Mouse (Mus musculus) intestine, embryonic 16.5 days (tissue): Measurements from ENCODE around the gene Defb23. TPM values are rescaled to one million over a fixed set of nuclear protein-coding genes. Genes with fewer than 3 reads are reported as not detected.
"Not testable (repeated sequence)": the region's sequence is repeated elsewhere in the genome, so short reads cannot be mapped to it uniquely, and the experiment has no call there.

Source experiments
- ATAC-seq: fragments of 200-750 bp; cut with Nextera tagmentation; 2 replicates; pipeline ENCODE4 v1.8.0; 2017; ENCODE audit warnings: moderate TSS enrichment, moderate library complexity
- H3K27ac ChIP-seq: fragments of 300-500 bp; sonication (generic); 2 replicates; pipeline ENCODE4 v1.5.1; 2014; ENCODE audit warnings: mild to moderate bottlenecking, low read length
- H3K27me3 ChIP-seq: fragments of 300-500 bp; sonication (generic); replicated peaks from 2 replicates; pipeline ENCODE4 v1.6.1; 2014; ENCODE audit warnings: low read length, control low read depth, mixed read lengths; ENCODE audit not compliant: control insufficient read depth, insufficient read depth
- H3K36me3 ChIP-seq: fragments of 300-500 bp; sonication (generic); 2 replicates; pipeline ENCODE4 v1.6.1; 2014; ENCODE audit warnings: low read length, control low read depth; ENCODE audit not compliant: control insufficient read depth, insufficient read depth
- H3K4me1 ChIP-seq: fragments of 300-500 bp; sonication (generic); 2 replicates; pipeline ENCODE4 v1.6.1; 2014; ENCODE audit warnings: low read length, control low read depth, mixed read lengths; ENCODE audit not compliant: control insufficient read depth, insufficient read depth
- H3K4me2 ChIP-seq: fragments of 300-500 bp; sonication (generic); 2 replicates; pipeline ENCODE4 v1.6.1; 2014; ENCODE audit warnings: low read depth, low read length, control low read depth
- H3K4me3 ChIP-seq: fragments of 300-500 bp; sonication (generic); 2 replicates; pipeline ENCODE4 v1.5.1; 2014; ENCODE audit warnings: mild to moderate bottlenecking, low read length
- H3K9ac ChIP-seq: fragments of 300-500 bp; sonication (generic); 2 replicates; pipeline ENCODE4 v1.6.1; 2014; ENCODE audit warnings: low read depth, low read length
- H3K9me3 ChIP-seq: fragments of 300-500 bp; sonication (generic); 2 replicates; pipeline ENCODE4 v1.6.1; 2016; ENCODE audit warnings: low read length, control low read depth; ENCODE audit not compliant: control insufficient read depth
- WGBS: fragments of 180-500 bp; shearing (Covaris S2); extraction: QIAGEN DNeasy Blood & Tissue Kit; methylation state at CpG from one replicate; pipeline ENCODE4 v1.1.7; 2014; 5-methylcytosine and 5-hydroxymethylcytosine counted together
- polyA plus RNA-seq: library from polyadenylated mRNA; unstranded; fragments of >200 nt; fragmentation: Nextera tagmentation; extraction: Ambion mirVana; gene quantifications from 2 replicates; pipeline ENCODE4 v1.2.1, GENCODE M21; 2015

The Defb23 gene
- polyA plus RNA-seq, 1 experiment from 2014 or later: not detected

DNA sequence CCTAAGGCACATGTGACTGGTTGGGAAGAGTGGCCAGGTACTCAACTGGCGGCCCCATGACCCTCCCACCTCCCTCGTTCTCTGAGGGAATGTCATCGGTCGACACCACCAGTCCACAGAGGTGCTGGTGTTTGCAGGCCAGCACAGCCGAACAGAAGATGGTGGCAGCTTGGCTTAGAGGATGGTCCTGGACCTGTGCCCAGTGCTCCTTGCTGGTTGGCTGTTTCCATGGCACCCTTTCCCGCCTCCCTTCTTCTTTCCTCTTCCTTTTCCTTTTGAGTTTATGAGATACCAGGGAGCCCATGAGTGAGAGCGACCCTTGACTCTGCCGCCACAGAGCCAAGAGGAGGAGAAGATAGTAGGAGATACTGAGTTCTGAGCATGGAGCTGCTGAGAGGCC, 21.1 kb downstream of the Defb23 start:
- Histone ChIP-seq H3K4me2 (no peak overlapping the region), H3K27ac (no peak overlapping the region), H3K36me3 (no peaks in the 10 kb centered on the region), H3K4me3 (no peak overlapping the region), H3K4me1 (no peaks in the 10 kb centered on the region), H3K9ac (no peak overlapping the region), H3K27me3 (no peaks in the 10 kb centered on the region), H3K9me3 (no peaks in the 10 kb centered on the region)
- WGBS: 84% methylated on average over 8 of the region's 8 CpGs
- no peak for ATAC-seq

DNA sequence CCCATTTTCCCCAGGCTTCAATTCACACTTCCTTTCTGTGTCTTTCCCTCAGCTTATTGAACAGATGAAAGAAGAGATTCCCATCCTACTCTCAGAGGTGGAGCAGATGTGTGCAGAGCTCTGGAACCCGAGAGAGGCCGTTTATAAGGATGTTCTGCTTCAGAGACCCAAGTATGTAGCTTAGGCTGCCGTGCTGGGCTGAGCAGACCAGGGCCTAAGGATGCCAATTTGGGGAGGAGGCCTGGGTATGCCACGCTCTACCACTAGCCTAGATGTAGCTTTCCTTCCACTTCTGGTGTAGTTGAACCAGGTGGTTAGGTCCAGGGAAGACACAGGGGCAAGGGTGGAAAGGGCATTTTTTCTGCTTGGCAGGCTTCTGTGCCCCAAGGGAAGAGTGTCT, 22.1 kb downstream of the Defb23 start:
- H3K27ac ChIP-seq: no peak overlapping the region
- H3K9ac ChIP-seq: no peak overlapping the region
- no peak overlapping the region for H3K4me3 ChIP-seq
- no peaks in the 10 kb centered on the region for H3K36me3 ChIP-seq
- H3K4me1 ChIP-seq: peaks cover 1% of the 10 kb centered on the region; the same call in 1 of the 2 replicates
- no peak for ATAC-seq
- H3K4me2 ChIP-seq: no peak overlapping the region
- no peaks in the 10 kb centered on the region for H3K9me3 ChIP-seq
- no peaks in the 10 kb centered on the region for H3K27me3 ChIP-seq
- 82% methylated on average over 4 of the region's 4 CpGs for WGBS

DNA sequence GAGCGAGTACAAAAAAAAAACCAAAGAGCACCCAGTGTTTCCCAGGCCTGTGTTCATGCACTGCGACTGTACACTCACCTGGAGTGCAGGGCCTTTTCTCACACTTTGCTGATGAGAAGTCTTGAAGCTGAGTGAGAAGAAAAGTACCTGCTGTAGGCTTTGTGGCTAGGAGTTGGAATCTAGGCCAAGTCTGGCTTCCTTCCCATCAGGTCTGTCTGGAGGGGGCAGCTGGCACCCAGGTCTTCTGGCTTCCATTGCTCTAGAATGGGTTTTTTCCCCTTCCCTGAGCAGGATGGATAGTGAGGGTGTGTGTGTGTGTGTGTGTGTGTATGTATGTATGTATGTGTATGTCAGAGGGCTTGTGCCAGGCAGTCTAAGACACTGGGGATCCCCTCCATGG, 24.6 kb downstream of the Defb23 start:
- Histone ChIP-seq H3K27me3 (no peaks in the 10 kb centered on the region), H3K4me1 (peaks cover 4% of the 10 kb centered on the region; the same call in 1 of the 2 replicates), H3K36me3 (no peaks in the 10 kb centered on the region), H3K9ac (no peak overlapping the region), H3K4me3 (no peak overlapping the region), H3K27ac (no peak overlapping the region), H3K9me3 (no peaks in the 10 kb centered on the region), H3K4me2 (no peak overlapping the region)
- no peak for ATAC-seq
- 73% methylated on average over 2 of the region's 2 CpGs for WGBS

DNA sequence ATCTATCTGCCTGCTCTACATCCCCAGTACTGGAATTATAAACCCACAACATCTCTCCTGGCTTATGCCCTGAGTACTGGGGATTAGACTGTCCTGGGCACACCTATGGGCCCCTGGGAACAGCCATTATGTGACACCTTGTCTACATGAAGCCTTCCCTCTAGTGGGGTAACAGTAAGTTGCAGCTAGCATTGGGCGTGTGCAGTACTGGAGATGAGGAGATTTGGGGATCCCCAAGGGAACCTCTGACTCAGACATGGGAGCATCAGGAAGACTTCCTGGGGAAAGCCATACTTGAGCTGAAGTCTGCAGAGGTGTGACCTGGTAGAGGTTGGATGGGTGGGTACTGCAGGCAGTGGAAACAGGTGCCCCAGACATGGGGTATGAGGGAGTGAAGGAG, 25.5 kb downstream of the Defb23 start:
- H3K4me3 ChIP-seq: no peak overlapping the region
- no peaks in the 10 kb centered on the region for H3K27me3 ChIP-seq
- H3K4me2 ChIP-seq: no peak overlapping the region
- H3K27ac ChIP-seq: no peak overlapping the region
- peaks cover 4% of the 10 kb centered on the region; the same call in 1 of the 2 replicates for H3K4me1 ChIP-seq
- no peak overlapping the region for H3K9ac ChIP-seq
- no peaks in the 10 kb centered on the region for H3K36me3 ChIP-seq
- no peaks in the 10 kb centered on the region for H3K9me3 ChIP-seq
- ATAC-seq: no peak
- WGBS: 59% methylated on average over 1 of the region's 1 CpGs

DNA sequence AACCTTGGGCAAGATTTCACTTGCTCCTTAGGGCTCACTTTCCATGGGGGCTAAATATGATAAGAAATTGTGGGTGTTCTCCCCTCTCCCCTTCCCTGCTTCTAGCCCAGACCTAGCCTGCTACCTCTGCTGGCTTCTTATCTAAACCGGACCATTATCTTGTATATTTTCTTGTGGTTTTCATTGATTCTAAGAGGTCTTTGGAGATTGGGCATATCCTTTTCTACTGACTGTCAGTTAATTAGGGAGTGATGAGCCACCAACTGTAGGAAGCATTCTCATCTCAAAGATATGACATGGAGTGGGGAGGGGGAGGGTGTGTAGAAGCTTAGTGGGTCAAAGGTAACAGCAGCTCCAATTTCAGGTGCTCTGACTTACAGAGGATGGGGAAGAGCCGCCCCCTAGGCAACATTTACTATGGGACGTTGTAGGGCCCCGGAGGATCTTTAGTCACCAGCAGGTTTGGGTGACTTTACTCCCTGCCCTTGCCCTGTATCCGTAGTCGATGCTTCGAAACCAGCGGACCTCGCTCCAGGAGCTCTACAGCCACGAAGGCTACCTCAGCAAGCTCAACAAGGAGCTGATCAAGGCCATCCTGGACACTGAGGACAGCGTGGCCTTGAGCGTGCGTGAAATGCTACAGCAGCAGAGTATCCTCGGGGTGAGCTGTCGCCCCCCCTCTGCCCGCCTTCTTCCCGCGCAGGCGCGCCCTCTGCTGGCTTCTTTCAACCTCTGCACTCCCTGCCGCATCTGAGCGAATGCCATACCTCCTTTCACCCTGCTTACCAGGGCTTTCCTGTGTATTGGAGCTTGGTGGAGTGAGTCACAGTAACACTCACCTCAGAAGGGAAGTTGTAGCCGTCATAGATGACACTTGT, 27.2 kb downstream of the Defb23 start:
- peaks cover 4% of the 10 kb centered on the region; the same call in 1 of the 2 replicates for H3K4me1 ChIP-seq
- ATAC-seq: peak; percentile 82
- H3K9ac ChIP-seq: peak overlapping the region; percentile 64
- 4% methylated on average over 23 of the region's 23 CpGs for WGBS
- H3K36me3 ChIP-seq: no peaks in the 10 kb centered on the region
- no peak overlapping the region for H3K27ac ChIP-seq
- H3K9me3 ChIP-seq: no peaks in the 10 kb centered on the region
- peak overlapping the region; percentile 41 for H3K4me3 ChIP-seq
- H3K27me3 ChIP-seq: no peaks in the 10 kb centered on the region
- H3K4me2 ChIP-seq: peak overlapping the region; percentile 64

DNA sequence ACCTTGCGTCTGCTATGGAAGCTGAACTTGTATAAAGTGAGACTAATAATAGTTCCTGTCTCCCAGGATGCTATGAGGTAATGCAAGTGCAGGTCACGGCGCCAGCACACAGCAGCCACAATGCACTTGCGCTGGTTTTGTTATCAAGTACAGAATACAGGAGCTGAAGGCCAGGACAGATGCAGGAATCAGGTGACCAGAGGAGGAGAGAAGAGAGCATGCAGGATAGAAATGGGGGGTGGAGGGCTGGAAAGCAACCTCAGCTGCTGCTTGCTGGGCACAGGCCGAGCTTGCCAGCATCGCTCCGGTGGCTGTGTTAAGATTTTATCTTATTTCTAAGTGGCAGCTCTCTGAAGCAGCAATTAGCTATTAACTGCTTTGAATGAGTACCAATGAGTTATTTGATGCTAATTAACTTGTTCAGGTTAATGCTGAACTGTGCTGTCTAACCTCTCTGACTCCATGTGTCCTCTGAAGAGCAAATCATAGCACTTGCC, 28.0 kb downstream of the Defb23 start:
- no peak for ATAC-seq
- Histone ChIP-seq H3K9ac (no peak overlapping the region), H3K27me3 (no peaks in the 10 kb centered on the region), H3K4me2 (no peak overlapping the region), H3K9me3 (no peaks in the 10 kb centered on the region), H3K27ac (no peak overlapping the region), H3K4me3 (no peak overlapping the region), H3K36me3 (no peaks in the 10 kb centered on the region), H3K4me1 (peaks cover 4% of the 10 kb centered on the region; the same call in 1 of the 2 replicates)
- WGBS: 76% methylated on average over 7 of the region's 7 CpGs

DNA sequence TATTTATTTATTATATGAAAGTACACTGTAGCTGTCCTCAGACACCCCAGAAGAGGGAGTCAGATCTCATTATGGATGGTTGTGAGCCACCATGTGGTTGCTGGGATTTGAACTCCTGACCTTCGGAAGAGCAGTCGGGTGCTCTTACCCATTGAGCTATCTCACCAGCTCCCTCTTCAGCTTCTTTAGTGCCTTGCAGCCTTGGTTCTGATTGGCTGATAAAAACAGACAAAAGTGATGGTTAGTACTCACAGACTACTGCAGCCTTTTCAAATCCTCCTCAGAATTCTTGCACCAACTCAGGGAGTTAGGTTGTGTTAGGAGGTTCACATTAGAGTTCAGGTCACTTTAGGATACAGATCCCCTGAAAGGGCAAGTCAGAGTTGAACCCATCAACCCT, 35.9 kb downstream of the Defb23 start:
- ATAC-seq, H3K36me3 ChIP-seq, H3K27ac ChIP-seq, H3K9me3 ChIP-seq, H3K27me3 ChIP-seq, H3K4me3 ChIP-seq, H3K4me2 ChIP-seq, H3K4me1 ChIP-seq, H3K9ac ChIP-seq: not testable (repeated sequence)
- WGBS: 75% methylated on average over 2 of the region's 2 CpGs

DNA sequence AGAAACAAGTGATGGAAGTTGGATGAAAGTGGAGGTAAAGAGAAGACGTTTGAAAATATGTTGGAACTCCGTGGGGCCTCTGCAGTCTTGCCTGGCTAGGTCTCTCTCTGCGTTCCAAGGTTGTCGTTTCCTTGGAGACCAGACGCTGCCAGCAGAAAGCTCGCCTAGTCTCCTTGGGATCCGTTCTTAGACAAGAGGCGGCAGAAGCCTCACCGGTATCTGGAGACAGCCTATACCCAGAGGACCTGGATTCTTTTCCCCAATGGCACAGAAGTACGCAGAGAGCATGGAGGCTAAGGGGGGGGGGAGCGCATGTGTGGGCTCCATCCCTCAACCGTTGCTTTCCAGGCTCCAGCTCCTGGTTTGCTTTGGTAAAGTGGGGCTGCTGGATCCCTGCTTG, 36.9 kb downstream of the Defb23 start:
- Histone ChIP-seq H3K9me3 (no peaks in the 10 kb centered on the region), H3K27me3 (no peaks in the 10 kb centered on the region), H3K4me1 (no peaks in the 10 kb centered on the region), H3K36me3 (no peaks in the 10 kb centered on the region), H3K27ac (no peak overlapping the region), H3K9ac (no peak overlapping the region), H3K4me2 (no peak overlapping the region), H3K4me3 (peak overlapping the region; percentile 6; the same call in 1 of the 2 replicates)
- no peak for ATAC-seq
- WGBS: 9% methylated on average over 12 of the region's 12 CpGs

DNA sequence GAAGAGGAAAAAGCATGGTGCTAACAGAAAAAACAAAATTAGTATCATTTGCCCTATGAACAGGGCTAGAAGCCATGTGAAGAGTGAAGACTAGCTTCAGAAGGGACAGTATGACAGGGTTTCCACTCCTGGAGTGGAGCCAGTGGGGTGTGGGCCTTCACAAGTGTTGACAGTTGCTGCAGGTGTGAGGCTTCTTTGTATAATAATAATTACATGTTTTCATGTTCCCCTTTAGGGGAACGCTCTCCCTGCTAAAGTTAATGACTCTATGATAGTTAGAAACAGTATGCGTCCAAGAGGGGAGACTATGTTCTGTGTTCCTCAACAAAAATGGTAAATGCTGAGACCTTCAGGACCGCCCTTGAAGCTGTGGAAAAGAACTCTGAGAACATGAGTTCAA, 48.6 kb downstream of the Defb23 start:
- 92% methylated on average over 3 of the region's 3 CpGs for WGBS
- Histone ChIP-seq H3K4me3 (no peak overlapping the region; the same call in 1 of the 2 replicates), H3K9ac (peak overlapping the region; percentile 99; the same call in 1 of the 2 replicates), H3K4me1 (peaks cover 8% of the 10 kb centered on the region), H3K9me3 (peaks cover 8% of the 10 kb centered on the region), H3K4me2 (peak overlapping the region; percentile 80; the same call in 1 of the 2 replicates), H3K27me3 (no peaks in the 10 kb centered on the region), H3K36me3 (no peaks in the 10 kb centered on the region), H3K27ac (peak overlapping the region; percentile 88)
- ATAC-seq: no peak
